Mouse (Mus musculus) G1E-ER4 (cell line): ENCODE measurements around the gene Trp53rkb. TPM values are rescaled to one million over a fixed set of nuclear protein-coding genes. Genes with fewer than 3 reads are reported as not detected.

Source experiments
- GATA1 ChIP-seq: IDR thresholded peaks from one replicate; pipeline ENCODE4 v1.8.0; 2012; ENCODE audit warnings: low read length, inconsistent platforms
- polyA plus RNA-seq: library from polyadenylated mRNA; stranded (reverse); fragments of >175 nt; gene quantifications from 2 replicates; pipeline ENCODE4 v1.2.3, GENCODE M21; 2012

Gene Trp53rkb
- 3.6 and 4.5 TPM in 2 replicates for polyA plus RNA-seq

DNA sequence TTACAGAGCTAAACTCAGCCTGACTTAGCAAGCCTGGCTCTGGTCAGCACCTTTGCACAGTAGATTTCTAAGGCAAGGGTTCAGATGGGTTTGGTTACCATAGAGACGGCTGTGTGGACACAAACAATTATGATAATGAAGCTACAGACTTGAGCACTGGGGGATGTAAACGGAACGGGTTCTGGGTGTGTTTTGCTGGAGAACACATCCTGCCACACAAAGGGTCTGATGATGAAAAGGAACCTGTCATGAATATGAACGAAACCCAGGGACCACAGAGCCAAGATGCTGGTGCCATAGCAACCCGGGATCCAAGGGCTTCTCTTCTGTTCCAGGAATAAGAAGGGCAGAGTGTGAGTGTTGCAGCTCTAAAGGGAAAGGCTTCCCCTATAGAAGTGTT is at the start of gene Trp53rkb:
Gene Trp53rkb (plus strand): TSS at position 177 of the 400 bp plus-strand sequence.
- no peak for TF ChIP-seq GATA1

DNA sequence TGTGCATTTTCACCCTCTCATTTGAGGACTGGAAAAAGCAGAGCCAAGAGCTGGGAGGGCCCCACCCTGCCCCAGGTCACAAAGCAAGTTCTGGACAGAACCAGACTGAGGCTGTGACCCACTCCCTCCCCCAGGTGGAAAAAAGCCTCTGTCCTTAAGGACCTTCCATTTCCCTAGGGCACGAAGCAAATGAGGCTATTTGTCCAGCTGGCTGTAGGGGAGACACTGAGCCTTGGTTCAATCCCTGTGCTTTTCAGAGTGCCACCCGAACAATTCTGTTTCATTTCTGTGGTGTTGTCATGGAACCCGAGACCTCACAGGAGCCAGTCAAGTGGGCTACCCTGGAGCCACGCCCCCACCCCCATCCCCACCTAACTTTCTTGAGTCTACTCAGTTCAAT is 48.8 kb upstream of the Trp53rkb start:
- TF ChIP-seq GATA1: no peak

- no peak for TF ChIP-seq GATA1
Measured at GRCm38 (mm10) chr2:166744433-166744832, 47.9 kb upstream of the Trp53rkb start.

DNA sequence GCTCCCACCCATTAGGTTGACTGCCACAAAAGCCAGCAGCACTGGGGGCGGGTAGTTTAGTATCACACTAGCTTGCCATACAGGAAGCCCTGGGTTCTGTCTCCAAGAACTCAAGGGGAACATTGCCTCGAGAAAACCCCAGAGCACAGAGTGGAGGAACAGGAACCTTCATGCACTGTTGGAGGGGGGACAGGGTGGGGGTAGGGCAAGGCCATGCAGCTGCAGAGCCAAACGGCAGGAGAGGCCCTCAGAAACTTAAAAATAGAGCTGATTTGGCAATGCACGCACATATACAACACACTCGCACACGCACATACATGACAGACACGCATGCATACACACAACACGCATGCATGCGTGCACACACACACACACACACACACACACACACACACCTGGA is 46.5 kb upstream of the Trp53rkb start:
- no peak for TF ChIP-seq GATA1

DNA sequence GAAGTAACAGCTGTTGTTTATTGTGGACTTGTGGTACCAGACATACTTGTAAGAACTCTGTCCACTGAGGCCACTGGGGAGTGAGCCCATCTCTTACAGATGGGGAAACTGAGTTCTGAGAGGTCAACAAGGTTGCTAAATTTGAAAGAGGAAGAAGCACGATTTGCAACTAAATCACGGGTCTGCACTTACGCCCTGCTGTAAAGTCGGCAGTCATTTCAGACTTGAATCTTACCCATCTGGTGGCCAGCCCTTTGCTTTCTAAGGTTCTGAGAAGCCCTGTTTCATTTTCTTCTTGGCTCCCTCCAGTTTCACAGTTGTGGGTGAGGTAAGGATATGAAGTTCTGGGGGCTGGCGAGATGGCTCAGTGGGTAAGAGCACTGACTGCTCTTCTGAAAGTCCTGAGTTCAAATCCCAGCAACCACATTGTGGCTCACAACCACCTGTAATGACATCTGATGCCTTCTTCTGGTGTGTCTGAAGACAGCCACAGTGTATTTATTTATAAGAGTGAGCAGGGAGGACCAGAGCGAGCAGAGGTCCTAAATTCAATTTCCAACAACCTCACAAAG is 41.6 kb upstream of the Trp53rkb start:
- no peak for TF ChIP-seq GATA1

GRCm38 (mm10) chr2:166754194-166754593 is 38.1 kb upstream of the Trp53rkb start:
- TF ChIP-seq GATA1: no peak

GRCm38 (mm10) chr2:166754760-166755159 is 37.6 kb upstream of the Trp53rkb start:
- TF ChIP-seq GATA1: no peak

- TF ChIP-seq GATA1: no peak
Measured at GRCm38 (mm10) chr2:166757969-166758368, 34.4 kb upstream of the Trp53rkb start.

DNA sequence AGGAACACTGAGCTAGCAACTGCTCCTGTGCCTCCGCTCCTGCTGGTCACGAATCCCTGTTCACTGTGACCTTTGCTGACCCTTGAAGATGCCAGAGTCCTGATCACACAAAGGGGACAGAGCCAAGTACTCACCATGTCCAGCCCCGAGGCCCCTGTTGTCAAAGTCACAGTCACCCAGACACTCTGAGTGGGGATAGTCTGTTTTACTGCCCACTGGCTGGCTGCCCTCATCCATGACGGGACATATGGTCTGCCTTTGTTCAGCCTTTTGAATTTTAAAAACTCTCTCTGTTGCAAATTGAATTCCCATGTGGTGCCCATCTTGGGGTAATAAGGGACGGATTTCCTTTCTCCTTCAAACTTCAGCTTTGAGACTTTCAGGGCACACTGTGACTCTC is 28.3 kb upstream of the Trp53rkb start:
- no peak for TF ChIP-seq GATA1

GRCm38 (mm10) chr2:166767591-166767990 is 24.7 kb upstream of the Trp53rkb start:
- TF ChIP-seq GATA1: no peak

DNA sequence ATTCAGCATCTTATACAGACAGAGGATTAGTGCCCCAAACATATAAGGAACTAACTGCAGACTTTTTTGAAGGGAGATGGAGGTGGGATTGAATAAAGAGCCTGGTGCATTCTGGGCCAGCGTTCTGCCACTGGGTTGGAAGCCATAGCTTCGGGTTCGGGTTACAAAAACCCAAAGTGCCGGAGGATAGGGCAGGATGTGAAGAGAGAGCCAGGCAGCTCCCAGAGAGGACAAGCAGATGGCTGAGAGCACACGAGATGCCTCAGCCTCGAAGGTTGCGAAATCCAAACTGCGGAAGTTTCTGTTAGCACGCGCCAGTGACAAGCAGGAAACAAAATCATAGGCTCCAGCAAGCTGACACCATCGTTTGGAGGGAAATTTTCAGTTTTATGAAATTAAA is 20.9 kb upstream of the Trp53rkb start:
- no peak for TF ChIP-seq GATA1

- no peak for TF ChIP-seq GATA1
Measured at GRCm38 (mm10) chr2:166773587-166773986, 18.7 kb upstream of the Trp53rkb start.

DNA sequence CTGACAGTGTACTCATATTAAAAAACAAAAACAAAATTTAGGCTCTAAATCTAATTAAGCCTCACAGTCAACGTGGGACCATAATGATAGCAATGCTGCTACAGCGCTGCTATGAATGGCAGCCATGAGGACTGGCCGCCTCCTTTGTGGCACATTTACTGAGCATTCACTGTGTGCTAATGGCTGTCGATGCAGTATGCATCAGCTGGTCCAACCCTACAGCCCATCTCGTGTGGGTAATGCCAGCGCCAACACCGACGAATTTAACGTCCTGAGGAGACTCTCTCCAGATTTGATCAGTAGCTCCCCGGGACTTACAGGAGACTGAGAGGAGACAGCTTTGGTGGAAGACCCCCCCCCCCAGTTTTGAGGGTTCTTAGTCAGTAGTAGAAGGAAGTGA is 18.1 kb upstream of the Trp53rkb start:
- TF ChIP-seq GATA1: no peak

DNA sequence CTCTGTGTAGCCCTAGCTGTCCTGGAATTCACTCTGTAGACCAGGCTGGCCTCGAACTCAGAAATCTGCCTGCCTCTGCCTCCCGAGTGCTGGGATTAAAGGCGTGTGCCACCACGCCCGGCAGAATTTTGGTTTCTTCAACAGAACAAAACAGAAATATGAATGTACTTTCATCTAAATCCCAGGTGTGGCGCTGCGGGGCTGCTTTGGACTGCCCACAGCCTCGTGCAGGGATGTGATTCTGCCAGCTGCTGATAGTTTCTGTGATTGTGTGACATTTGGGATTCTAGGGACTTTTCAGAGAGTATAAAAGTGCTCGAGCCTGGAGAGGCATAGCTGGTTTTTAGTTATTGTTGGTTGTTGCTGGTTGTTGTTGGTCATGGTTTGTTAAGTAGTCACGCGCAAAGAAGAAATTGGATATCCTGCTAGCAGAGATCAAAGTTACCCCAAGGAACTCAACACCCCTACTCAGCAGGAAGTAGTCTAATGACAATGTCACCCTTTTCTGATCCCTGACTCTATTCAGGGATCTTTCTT is 16.9 kb upstream of the Trp53rkb start:
- TF ChIP-seq GATA1: no peak

GRCm38 (mm10) chr2:166776272-166776671 is 16.1 kb upstream of the Trp53rkb start:
- TF ChIP-seq GATA1: no peak

DNA sequence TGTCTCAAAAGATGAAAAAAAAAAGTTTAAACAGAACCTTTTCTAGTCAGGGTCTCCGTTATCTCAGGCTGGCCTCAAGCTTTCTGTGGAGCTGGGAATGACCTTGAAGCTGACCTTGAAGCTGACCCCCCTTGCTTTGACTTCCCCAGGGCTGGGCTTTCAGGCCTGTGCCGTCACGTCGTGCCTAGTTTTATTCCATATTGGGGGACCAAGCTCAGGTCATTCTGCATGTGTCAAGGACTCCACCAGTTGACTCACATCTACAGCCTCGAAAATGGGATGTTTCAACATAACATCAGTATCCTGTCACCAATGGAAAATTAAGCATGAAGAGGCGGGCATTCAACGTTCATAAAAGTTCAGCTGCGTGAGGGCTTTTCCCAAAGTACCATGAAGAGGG is 12.4 kb upstream of the Trp53rkb start:
- TF ChIP-seq GATA1: no peak

DNA sequence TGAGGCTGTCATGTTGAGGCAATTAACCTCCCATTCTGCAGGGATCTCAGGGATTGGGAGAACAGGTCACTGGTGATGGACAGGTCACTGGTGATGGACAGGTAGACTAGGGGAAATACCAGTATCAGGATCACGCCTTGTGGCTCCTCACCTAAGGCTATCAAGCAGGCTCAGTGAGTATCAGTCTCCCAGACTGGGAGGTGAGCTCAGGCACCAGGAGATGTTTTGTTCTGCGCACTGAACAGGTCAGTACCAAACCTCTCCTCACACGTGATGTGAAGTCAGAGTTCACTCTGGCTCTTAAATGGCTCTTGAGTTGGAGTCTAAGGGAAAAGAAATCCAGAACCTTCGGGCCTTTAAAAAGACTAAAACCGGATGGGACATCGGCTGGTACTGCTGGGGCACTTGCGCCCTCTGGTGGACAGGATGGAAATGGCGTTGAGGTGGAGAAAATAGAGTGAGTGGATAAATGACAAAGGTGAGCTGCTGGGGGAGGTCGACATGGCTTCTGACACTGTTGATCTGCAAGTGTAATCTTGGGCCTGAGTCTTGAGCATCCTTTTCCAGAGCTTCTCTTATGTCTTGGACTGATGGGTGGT is 11.3 kb upstream of the Trp53rkb start:
- no peak for TF ChIP-seq GATA1
